Mouse (Mus musculus): ENCODE data around the gene Cnr2. TPM values are rescaled to one million over a fixed set of nuclear protein-coding genes. Genes with fewer than 3 reads are reported as not detected.

Gene Cnr2
- polyA plus RNA-seq, 2 experiments: 0.70 to 0.94 TPM

DNA sequence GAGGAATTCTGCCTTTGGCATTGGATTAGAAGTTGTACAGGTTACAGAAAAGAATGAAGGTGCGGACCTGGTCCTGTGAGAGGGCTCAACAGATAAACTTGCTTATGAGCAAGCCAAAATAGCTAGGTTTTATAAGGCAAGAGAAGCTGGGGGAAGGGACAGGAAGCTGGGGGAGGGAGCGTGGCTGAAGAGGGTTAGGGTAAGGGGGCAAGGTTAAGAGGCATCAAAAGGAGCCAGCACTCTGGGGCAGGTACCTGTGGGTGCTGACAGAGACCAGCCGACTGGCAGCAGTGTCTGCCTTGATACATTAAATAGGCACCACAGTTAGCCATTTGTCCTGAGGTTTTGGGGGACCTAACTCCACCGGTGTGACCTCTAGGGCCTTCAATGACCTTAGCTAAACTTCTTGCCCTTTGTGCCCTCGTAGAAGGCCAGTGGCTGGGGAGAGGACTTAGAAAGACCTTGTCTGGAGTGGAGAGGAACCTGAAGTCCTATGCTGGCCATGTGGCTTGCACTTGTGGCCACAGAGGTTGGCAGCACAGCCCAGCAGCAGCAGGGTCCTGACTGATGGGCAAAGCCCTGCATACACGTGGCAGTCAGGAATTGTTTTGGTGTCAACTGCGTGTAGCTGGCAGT is 11.2 kb upstream of the Cnr2 start:
- H3K4me3 ChIP-seq (replicated peaks; ENCODE audit: low read length): no peak overlapping the region
- DNase-seq (ENCODE audit: low spot score) (no peak), ATAC-seq (ENCODE audit: low FRiP score, low read depth) (no peak)
- 0 out of 2 replicates have a peak, but pooled peaks cover 2% of the 10 kb centered on the region for H3K4me1 ChIP-seq (ENCODE audit: control insufficient read depth, insufficient read depth, low read length)
- H3K27ac ChIP-seq (replicated peaks; ENCODE audit: low read depth, low read length): no peak overlapping the region
- 61% methylated on average over 7 of the region's 7 CpGs for WGBS
- H3K36me3 ChIP-seq (ENCODE audit: control insufficient read depth, insufficient read depth, low read length): no peaks in the 10 kb centered on the region
- no peaks in the 10 kb centered on the region for H3K9me3 ChIP-seq (ENCODE audit: control insufficient read depth, low read length)
- no peak for TF ChIP-seq POLR2A (IDR thresholded peaks at IDR 0.05; ENCODE audit: borderline replicate concordance, extremely low read depth, insufficient read depth, insufficient read length)
- no peaks in the 10 kb centered on the region for H3K27me3 ChIP-seq (ENCODE audit: control insufficient read depth, insufficient read depth, low read length)
- no peak overlapping the region for H3K9ac ChIP-seq (ENCODE audit: low read depth, low read length, severe bottlenecking)
- no peak overlapping the region for H3K4me2 ChIP-seq (replicated peaks; ENCODE audit: low read depth, low read length, severe bottlenecking)

DNA sequence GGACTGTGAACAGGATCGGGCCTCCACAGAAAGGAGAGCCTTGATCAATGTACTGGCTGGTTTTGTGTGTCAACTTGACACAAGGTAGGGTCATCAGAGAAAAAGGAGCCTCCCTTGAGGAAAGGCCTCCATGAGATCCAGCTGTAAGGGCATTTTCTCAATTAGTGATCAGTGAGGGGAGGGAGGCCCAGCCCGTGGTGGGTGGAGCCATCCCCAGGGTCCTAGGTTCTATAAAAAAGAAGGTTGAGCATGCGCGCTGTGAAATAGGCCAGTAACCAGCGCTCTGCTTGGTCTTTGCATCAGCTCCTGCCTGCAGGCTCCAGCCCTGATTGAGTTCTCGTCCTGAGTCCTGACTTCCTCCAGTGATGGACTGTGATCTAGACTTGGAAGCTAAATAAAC is 10.7 kb upstream of the Cnr2 start:
- no peak overlapping the region for H3K9ac ChIP-seq (ENCODE audit: low read depth, low read length, severe bottlenecking)
- H3K36me3 ChIP-seq (ENCODE audit: control insufficient read depth, insufficient read depth, low read length): no peaks in the 10 kb centered on the region
- H3K9me3 ChIP-seq (ENCODE audit: control insufficient read depth, low read length): no peaks in the 10 kb centered on the region
- H3K4me2 ChIP-seq (replicated peaks; ENCODE audit: low read depth, low read length, severe bottlenecking): no peak overlapping the region
- DNase-seq (ENCODE audit: low spot score) (no peak), ATAC-seq (ENCODE audit: low FRiP score, low read depth) (no peak)
- 34% methylated on average over 6 of the region's 6 CpGs for WGBS
- TF ChIP-seq POLR2A (IDR thresholded peaks at IDR 0.05; ENCODE audit: borderline replicate concordance, extremely low read depth, insufficient read depth, insufficient read length): no peak
- H3K4me1 ChIP-seq (ENCODE audit: control insufficient read depth, insufficient read depth, low read length): 0 out of 2 replicates have a peak, but pooled peaks cover 2% of the 10 kb centered on the region
- no peak overlapping the region for H3K27ac ChIP-seq (replicated peaks; ENCODE audit: low read depth, low read length)
- H3K4me3 ChIP-seq (replicated peaks; ENCODE audit: low read length): no peak overlapping the region
- no peaks in the 10 kb centered on the region for H3K27me3 ChIP-seq (ENCODE audit: control insufficient read depth, insufficient read depth, low read length)

DNA sequence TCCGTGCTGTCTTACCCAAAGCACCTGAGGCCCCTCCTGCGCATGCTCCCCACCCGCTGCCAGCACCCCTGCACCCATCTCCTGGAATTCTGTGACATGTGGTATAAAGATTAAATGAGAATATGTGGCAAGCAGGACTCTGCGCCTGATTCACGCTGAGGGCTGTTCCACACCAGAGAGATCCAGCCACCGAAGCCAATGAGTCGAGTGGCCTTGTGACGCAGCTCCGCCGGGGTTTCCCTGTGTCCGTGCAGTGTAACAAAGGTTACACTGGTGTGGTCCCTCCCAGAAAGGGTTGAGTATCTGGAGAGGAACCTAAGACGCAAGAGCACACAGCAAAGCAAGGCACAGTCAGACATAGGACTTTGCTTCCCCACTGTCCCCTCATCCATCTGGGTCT is 9.5 kb upstream of the Cnr2 start:
- no peak for TF ChIP-seq POLR2A (IDR thresholded peaks at IDR 0.05; ENCODE audit: borderline replicate concordance, extremely low read depth, insufficient read depth, insufficient read length)
- no peak overlapping the region for H3K4me3 ChIP-seq (replicated peaks; ENCODE audit: low read length)
- ATAC-seq (ENCODE audit: low FRiP score, low read depth): no peak
- no peaks in the 10 kb centered on the region for H3K36me3 ChIP-seq (ENCODE audit: control insufficient read depth, insufficient read depth, low read length)
- H3K4me2 ChIP-seq (replicated peaks; ENCODE audit: low read depth, low read length, severe bottlenecking): no peak overlapping the region
- H3K27ac ChIP-seq (replicated peaks; ENCODE audit: low read depth, low read length): no peak overlapping the region
- DNase-seq (ENCODE audit: low spot score): no peak
- H3K9me3 ChIP-seq (ENCODE audit: control insufficient read depth, low read length): no peaks in the 10 kb centered on the region
- no peaks in the 10 kb centered on the region for H3K27me3 ChIP-seq (ENCODE audit: control insufficient read depth, insufficient read depth, low read length)
- H3K9ac ChIP-seq (ENCODE audit: low read depth, low read length, severe bottlenecking): no peak overlapping the region
- H3K4me1 ChIP-seq (ENCODE audit: control insufficient read depth, insufficient read depth, low read length): 0 out of 2 replicates have a peak, but pooled peaks cover 2% of the 10 kb centered on the region
- 90% methylated on average over 12 of the region's 12 CpGs for WGBS

DNA sequence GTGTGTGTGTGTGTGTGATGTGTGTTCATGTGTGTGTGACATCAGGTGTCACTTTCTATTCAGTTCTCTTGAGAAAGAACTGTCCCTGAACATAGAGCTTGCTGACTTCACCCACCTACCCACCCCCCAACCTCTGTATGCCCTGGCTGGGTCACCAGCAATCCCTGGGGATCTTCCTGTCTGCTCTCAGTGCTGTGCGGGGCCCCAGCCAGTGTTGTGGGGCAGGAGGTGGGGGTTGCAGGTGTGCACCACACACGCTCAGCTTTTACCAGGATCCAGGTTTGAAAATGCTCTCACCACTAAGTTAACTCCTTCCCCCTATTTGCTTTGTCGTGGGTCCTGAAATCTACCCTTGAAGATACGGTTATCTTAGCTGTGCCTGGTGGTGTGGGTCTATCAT is 9.0 kb upstream of the Cnr2 start:
- H3K36me3 ChIP-seq (ENCODE audit: control insufficient read depth, insufficient read depth, low read length): no peaks in the 10 kb centered on the region
- H3K9ac ChIP-seq (ENCODE audit: low read depth, low read length, severe bottlenecking): no peak overlapping the region
- no peak overlapping the region for H3K4me3 ChIP-seq (replicated peaks; ENCODE audit: low read length)
- TF ChIP-seq POLR2A (IDR thresholded peaks at IDR 0.05; ENCODE audit: borderline replicate concordance, extremely low read depth, insufficient read depth, insufficient read length): no peak
- H3K4me1 ChIP-seq (ENCODE audit: control insufficient read depth, insufficient read depth, low read length): 0 out of 2 replicates have a peak, but pooled peaks cover 2% of the 10 kb centered on the region
- H3K9me3 ChIP-seq (ENCODE audit: control insufficient read depth, low read length): no peaks in the 10 kb centered on the region
- WGBS: 85% methylated on average over 4 of the region's 4 CpGs
- ATAC-seq (ENCODE audit: low FRiP score, low read depth): no peak
- H3K4me2 ChIP-seq (replicated peaks; ENCODE audit: low read depth, low read length, severe bottlenecking): no peak overlapping the region
- H3K27ac ChIP-seq (replicated peaks; ENCODE audit: low read depth, low read length): no peak overlapping the region
- no peak for DNase-seq (ENCODE audit: low spot score)
- H3K27me3 ChIP-seq (ENCODE audit: control insufficient read depth, insufficient read depth, low read length): no peaks in the 10 kb centered on the region

DNA sequence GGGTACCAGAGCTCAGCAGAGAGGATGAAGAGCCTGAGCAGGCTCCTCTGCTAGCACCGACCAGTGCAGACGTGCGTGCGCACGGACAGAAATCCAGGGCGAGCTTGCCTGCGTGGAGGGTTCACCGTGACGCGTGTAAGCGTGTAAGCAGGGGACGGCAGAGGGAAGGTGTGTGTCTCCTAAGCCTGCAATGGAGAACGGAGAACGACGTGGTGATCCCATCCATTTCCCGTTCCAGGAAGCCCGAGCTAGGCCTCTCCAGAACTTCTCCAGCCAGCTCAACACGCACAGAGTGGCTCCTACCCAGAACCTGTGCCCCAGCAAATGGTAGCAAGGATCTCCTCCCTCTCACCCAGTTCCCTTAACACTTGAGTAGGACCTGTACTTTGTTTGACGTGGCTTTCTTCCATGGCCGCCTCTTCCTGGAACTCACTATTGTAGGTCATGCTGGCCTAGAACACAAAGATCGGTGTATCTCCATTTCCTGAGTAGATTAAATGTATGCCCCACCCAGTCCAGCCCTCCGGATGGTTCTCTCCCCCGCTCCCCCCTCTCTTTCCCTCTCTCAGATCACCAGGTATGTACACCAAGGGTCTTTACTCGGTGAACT is 6.6 kb upstream of the Cnr2 start:
- TF ChIP-seq POLR2A (IDR thresholded peaks at IDR 0.05; ENCODE audit: borderline replicate concordance, extremely low read depth, insufficient read depth, insufficient read length): no peak
- H3K27ac ChIP-seq (replicated peaks; ENCODE audit: low read depth, low read length): no peak overlapping the region
- WGBS: 90% methylated on average over 24 of the region's 24 CpGs
- DNase-seq (ENCODE audit: low spot score) (no peak), ATAC-seq (ENCODE audit: low FRiP score, low read depth) (no peak)
- H3K4me1 ChIP-seq (ENCODE audit: control insufficient read depth, insufficient read depth, low read length): 0 out of 2 replicates have a peak, but pooled peaks cover 2% of the 10 kb centered on the region
- H3K4me3 ChIP-seq (replicated peaks; ENCODE audit: low read length): no peak overlapping the region
- no peaks in the 10 kb centered on the region for H3K36me3 ChIP-seq (ENCODE audit: control insufficient read depth, insufficient read depth, low read length)
- H3K27me3 ChIP-seq (ENCODE audit: control insufficient read depth, insufficient read depth, low read length): no peaks in the 10 kb centered on the region
- H3K9ac ChIP-seq (ENCODE audit: low read depth, low read length, severe bottlenecking): no peak overlapping the region
- H3K9me3 ChIP-seq (ENCODE audit: control insufficient read depth, low read length): no peaks in the 10 kb centered on the region
- no peak overlapping the region for H3K4me2 ChIP-seq (replicated peaks; ENCODE audit: low read depth, low read length, severe bottlenecking)
